Mouse (Mus musculus) left cerebral cortex, postnatal 36 days (tissue): ENCODE measurements at regions not wholly inside any gene's neighbourhood (a gene's known extent, or its start where the extent isn't known, plus 50 kb on each side); places are given as distances from the start of the nearest gene placed in this dataset.
"Not testable (repeated sequence)": the region's sequence is repeated elsewhere in the genome, so short reads cannot be mapped to it uniquely, and the experiment has no call there.

Experiments used
- DNase-seq, 2 experiments: peaks; one replicate each; pipeline ENCODE4 v3.0.0; 2021 to 2022; ENCODE audit warnings: low spot score in 2 of 2, mixed read lengths in 1 of 2
- intact Hi-C: fragments of 180-260 bp; cut with DNase I; formaldehyde crosslinking; loops from one replicate; pipeline ENCODE4 v1.15.1; 2025

DNA sequence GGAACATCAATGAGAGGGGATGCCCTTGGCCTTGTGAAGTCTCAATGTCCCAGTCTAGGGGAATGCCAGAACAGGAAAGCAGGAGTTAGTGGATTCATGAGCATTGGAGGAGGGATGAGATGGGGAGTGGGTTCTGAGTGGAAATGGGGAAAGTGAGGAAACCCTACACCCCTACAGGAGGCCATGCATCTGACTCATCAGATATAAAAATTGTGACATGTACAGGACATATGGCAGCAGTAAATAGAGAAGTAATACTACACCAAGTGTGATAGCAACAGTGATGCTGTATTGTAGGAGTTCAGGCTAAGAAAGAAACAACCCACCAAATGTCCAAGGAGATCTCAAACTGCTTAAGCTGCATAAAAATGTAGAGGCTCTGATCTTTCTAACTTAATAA is 582.7 kb upstream of the Zfp386 start:
- DNase-seq, intact Hi-C loops: not testable (repeated sequence)

DNA sequence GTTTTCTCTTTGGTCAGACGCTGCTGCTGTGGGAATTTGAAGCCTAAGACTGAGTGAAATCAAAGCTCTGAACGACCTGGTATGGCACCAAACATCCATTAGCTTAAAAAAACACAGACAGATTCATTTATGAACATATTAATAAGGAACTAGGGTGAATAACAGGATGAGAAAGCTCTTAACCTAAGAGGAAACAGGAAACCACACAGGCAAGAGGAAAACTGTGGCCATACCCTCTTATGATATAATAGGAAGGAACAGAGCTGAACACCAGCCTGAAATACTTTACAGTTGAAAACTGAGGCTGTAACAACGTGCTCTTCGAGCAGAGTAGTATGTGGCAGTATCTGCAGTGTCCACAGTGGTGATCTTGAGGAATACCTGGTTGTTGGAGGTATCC is 579.5 kb upstream of the Zfp386 start:
- intact Hi-C loops, DNase-seq: not testable (repeated sequence)

DNA sequence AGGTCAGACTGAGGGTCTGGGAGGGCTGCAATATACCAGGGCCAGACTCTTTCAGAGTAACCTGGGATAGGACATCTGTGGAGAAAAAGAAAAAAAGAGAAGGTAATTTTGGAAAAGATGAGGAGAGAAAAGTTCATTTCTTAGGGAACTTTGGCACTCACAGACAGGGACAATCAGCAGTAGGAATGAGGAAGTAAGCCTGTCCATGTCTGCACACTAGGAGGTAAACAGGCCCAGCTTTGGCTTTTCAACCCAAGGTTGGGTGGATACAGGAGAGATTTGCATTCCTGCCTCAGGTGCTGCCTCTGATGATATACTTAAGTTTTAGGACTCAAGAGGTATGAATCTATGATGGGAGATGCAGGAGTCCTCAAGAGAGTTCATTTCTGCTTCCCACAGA is 579.0 kb upstream of the Zfp386 start:
- intact Hi-C loops, result not testable (repeated sequence)

DNA sequence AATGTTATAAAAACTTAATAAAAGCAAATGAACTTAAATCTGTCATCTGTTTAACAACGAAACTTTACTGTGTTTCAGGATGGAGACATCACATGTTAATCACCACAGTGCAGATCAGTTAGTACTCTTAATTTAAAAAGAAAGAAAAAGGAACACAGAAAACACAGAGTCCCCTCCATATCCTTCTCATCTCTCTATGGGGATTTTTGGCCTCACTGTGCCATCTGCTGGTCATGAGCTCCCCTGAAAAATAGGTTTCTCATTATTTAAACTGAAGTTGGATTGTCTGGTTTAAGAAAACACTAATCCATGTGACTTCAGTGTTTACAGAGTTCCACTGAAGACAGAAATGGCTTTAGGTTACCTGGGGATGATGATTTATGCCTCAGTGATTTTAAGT is 548.7 kb upstream of the Zfp386 start:
- intact Hi-C loops, result no loop called here
- DNase-seq, result no peak

More for the DNA sequence above, 579.0 kb upstream of the Zfp386 start:
- not testable (repeated sequence) for DNase-seq

DNA sequence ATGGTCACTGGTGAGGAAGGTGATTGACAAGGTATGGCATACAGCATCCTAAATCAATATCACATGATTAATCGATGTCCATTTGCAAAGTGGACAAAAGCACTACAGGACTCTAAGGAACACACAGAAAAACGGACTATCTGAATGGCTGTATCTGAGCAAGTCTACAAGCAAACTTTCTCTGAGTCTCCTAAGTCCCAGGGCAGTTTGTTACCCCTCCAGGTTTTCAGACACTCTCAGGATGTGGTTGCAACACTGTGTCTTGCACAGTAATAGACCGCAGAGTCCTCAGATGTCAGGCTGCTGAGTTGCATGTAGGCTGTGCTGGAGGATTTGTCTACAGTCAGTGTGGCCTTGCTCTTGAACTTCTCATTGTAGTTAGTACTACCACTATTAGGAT is 540.2 kb upstream of the Zfp386 start:
- intact Hi-C loops, DNase-seq: not testable (repeated sequence)

DNA sequence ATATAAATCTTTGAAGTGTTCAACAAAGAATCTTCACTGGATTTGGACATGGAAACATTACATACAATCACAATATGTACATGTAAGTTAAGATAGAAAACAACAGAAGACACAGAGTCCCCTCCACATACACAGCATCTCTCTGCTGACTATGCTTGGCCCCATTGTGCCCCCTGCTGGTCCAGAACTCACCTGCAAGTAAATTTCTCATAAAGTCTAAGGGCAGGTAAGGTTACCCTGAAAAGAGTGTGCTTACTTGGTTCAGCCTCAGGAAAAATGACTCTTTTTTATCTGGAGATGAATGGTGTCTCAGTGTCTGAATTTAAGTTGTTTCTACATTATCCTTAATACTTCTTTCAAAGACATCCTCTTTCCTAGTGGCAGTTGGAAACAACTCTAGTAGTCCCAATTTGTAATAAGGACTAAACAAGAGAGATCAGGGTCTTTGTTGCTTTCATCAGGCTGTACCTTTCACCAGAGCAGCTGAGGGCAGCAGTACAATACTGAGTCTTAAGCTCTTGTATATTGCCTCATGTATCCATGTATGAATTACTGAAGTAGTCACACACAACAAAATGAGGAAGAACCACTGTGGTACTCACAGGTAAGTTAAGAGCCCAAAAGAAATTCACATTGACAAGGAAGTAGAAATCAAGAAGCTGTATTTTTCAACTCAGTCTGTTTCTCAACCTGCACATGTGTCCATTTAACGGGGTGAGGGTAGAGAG is 538.7 kb upstream of the Zfp386 start:
- intact Hi-C loops, DNase-seq: not testable (repeated sequence)

DNA sequence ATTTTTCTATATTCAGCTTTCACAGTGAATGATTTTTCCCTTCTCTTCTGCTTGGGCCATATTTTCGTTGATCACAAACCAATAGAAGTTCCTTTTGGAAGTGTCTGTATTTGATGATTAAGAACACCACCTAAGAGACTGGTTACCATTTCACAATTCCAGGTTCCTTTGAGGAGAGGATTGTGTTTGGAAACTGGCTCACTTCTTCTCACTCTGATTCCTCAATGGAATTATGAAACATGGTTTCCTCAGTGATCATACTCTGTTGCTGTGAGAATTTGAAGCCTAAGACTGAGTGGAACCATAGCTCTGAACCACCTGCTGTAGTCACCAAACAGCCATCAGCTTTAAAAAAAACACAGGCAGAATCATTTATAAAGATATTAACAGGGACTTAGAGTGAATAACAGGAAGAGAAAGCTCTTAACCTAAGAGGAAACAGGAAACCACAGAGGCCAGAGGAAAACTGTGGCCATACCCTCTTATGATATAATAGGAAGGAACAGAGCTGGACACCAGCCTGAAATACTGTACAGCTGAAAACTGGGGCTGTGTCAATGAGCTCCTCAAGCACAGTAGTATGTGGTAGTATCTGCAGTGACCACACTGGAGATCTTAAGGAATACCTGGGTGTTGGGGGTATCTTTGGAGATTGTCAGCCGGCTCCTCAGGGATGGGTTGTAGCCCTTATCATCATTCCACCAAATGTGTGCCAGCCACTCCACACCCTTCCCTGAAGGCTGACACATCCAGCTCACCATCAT is 528.6 kb upstream of the Zfp386 start:
- DNase-seq, intact Hi-C loops: not testable (repeated sequence)

DNA sequence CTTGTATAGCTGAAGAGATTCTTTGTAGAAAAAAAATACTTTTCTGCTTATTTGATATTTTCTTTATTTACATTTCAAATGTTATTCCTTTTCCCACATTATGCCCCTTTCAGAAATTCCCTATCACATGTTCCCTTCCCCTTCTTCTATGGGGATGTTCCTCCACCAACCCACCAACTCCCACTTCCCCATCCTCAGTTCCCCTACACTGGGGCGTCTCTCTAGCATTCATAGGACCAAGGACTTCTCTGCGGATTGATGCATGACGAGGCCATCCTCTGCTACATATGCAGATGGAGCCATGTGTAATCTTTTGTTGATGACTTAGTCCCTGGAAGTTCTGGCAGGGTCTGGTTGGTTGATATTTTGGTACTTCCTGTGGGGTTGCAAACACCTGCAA is 520.5 kb upstream of the Zfp386 start:
- intact Hi-C loops, result no loop called here
- DNase-seq, result no peak

DNA sequence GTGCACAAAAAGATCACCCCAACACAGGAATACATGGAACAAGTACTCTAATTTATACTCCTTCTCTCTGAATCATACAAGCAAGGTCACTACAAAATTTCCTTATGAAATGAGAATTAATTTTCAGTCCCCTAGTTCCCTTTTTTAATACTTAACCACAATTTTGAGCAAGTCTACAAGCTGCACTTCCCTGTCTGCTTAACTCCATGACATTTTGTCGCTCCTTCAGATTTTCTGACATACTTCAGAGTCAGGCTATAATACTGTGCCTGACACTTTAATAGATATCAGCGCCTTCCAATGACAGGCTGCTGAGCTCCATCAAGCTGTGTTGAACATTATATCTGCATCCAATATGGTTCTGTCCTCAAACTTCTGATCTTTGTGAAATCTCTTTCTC is 505.0 kb upstream of the Zfp386 start:
- no peak for DNase-seq
- intact Hi-C loops, result no loop called here

DNA sequence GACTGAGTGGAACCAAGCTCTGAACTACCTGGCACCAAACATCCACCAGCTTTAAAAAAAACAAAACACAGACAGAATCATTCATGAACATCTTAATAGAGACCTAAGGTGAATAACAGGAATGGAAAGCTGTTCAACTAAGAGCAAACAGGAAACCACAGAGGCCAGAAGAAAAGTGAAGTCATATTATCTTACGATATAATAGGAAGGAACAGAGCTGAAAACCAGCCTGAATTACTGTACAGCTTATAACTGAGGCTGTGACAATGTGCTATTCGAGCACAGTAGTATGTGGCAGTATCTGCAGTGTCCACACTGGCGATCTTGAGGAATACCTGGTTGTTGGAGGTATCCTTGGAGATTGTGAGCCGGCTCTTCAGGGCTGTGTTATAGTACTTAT is 480.6 kb upstream of the Zfp386 start:
- DNase-seq, intact Hi-C loops: not testable (repeated sequence)

DNA sequence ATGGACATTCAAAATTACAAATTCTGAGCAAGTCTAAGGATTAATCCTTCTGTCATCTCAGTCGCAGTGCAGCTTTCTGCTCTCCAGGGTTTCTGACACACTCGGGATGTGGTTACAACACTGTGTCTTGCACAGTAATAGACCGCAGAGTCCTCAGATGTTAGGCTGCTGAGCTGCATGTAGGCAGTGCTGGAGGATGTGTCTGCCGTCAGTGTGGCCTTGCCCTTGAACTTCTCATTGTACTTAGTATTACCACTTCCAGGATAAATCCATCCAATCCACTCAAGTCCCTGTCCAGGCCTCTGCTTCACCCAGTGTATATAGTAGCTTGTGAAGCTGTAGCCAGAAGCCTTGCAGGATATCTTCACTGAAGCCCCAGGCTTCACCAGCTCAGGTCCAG is 454.5 kb upstream of the Zfp386 start:
- DNase-seq, intact Hi-C loops: not testable (repeated sequence)

DNA sequence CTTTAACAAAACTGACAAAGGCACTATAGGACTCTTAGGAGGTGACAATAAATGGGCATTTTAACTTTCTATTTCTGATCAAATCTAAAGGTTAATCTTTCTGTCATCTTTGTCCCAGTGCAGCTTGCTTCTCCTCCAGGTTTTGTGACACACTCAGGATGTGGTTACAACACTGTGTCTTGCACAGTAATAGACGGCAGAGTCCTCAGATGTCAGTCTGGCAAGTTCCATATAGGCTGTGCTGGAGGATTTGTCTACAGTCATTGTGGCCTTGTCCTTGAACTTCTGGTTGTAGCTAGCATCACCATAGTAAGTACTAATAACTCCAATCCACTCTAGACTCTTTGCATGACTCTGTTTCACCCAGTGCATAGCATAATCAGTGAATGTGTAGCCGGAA is 443.8 kb upstream of the Zfp386 start:
- intact Hi-C loops, result no loop called here
- no peak for DNase-seq

DNA sequence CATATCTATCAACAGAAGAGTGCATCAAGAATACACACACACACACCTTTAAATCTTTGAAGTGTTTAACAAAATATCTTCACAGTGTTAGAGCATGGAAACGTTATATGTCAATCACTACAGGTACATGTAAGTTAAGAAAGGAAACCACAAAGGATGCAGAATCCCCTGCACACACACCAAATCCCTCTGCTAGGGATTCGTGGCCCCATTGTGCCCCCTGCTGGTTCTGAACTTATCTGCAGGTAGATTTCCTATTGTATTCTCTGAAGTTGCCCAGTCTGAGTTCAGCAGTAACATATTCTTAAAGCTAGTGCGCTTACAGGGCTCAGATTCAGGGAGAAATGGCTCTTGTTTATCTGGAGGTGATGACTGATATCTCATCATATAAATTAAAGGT is 442.6 kb upstream of the Zfp386 start:
- no peak for DNase-seq
- intact Hi-C loops, result no loop called here

DNA sequence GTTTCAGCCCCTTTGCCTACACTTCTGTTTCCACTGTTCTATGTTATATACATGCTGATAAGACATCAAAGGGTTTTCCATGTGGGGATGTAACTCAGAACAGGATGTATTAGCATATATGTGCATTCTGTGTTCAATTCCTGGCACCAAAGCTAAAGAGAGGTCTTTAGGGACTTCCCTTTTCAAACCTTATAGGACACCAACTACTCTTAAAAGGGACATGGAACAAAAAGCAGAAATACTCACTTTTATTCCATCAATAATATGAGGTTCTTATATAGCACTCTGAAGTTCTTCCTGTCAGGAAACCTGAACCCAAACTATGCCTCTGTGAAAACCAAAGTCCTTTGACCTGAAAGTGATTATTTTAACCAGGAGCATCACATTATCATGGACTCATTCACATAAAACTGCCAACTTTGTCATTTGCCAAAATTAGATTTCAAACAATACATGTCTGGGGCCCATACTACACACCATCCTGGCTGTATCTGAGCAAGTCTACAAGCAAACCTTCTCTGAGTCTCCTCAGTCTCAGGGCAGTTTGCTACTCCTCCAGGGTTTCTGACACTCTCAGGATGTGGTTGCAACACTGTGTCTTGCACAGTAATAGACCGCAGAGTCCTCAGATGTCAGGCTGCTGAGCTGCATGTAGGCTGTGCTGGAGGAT is 424.8 kb upstream of the Zfp386 start:
- DNase-seq, intact Hi-C loops: not testable (repeated sequence)

DNA sequence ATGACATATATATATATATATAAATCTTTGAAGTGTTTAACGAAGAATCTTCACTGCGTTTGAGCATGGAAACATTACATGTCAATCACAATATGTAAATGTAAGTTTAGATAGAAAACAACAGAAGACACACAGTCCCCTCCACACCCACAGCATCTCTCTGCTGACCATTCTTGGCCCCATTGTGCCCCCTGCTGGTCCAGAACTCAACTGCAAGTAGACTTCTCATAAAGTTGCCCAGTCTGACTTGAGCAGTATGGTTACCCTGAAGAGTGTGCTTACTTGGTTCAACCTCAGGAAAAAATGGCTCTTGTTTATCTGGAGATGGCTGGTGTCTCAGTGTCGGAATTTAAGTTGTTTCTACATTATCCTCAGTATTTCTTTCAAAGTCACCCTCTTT is 423.3 kb upstream of the Zfp386 start:
- intact Hi-C loops, result no loop called here
- DNase-seq, result no peak

DNA sequence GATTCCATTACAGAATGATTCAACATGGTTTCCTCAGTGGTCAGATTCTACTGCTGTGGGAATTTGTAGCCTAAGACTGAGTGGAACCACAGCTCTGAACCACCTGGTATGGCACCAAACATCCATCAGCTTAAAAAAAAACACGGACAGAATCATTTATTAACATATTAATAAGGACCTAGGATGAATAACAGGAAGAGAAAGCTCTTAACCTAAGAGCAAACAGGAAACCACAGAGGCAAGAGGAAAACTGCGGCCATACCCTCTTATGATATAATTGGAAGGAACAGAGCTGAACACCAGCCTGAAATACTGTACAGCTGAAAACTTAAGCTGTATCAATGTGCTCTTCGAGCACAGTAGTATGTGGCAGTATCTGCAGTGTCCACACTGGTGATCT is 399.9 kb upstream of the Zfp386 start:
- intact Hi-C loops, result no loop called here

DNA sequence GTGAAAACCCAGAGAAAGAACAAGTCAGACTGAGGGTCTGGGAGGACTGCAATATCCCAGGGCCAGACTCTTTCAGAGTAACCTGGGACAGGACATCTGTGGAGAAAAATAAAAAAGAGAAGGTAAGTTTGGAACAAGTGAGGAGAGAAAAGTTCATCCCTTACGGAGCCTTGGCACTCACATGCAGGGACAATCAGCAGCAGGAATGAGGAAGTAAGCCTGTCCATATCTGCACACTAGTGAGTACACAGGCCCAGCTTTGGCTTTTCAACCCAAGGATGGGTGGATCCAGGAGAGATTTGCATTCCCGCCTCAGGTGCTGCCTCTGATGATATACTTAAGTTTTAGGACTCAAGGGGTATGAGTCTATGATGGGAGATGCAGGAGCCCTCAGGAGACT is 399.4 kb upstream of the Zfp386 start:
- intact Hi-C loops, DNase-seq: not testable (repeated sequence)

More for the DNA sequence above, 399.9 kb upstream of the Zfp386 start:
- no peak for DNase-seq

DNA sequence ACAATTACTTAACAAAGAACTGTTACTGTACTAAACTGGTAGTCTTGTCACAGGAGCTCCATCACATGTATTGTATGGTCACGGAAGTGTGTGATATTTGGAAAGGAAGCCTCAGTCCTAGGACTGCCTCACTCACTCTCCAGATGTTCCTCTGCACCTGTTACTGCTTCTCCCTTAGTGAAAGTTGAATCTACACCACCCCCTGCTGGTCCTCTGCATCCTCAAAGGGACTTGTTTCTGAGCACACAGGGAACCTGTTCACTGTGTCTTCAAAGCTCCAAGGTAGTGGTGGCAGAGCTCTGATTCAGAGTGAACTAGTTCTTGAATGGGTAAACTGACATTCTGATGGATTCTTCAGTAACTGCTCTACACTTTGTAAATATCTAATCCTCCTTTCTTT is 391.7 kb upstream of the Zfp386 start:
- intact Hi-C loops, result no loop called here
- DNase-seq, result no peak

DNA sequence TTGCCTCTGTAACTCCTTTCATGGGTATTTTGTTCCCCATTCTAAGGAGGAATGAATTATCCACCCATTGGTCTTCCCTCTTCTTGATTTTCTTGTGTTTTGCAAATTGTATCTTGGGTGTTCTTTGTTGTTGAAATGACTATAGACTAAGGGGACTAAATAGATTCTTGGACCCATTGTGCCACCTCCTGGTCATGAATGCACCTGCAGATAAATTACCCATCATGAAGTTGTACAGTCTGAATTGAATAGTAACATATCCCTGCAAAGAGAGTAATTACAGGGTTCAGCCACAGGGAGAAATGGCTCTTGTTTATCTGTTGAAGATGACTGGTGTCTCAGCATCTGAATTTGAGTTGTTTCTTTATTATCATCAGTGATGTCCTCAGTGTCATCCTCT is 383.4 kb upstream of the Zfp386 start:
- intact Hi-C loops, DNase-seq: not testable (repeated sequence)

DNA sequence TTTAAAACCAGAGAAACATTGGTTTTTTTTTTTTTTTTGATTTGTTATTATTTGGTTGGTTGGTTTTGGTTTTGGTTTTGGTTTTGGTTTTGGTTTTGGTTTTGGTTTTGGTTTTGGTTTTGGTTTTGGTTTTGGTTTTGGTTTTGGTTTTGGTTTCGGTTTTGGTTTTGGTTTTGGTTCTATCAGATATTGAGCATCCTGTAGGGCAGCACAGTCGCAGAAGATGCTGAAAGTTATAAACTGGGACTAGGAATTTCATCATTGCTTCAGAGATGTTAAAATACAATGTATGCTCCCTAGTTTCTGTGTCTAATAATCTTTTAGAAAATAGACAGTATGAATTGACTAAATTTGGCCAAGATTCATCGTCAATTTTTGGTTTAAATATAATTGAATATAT is 375.8 kb upstream of the Zfp386 start:
- DNase-seq, intact Hi-C loops: not testable (repeated sequence)

DNA sequence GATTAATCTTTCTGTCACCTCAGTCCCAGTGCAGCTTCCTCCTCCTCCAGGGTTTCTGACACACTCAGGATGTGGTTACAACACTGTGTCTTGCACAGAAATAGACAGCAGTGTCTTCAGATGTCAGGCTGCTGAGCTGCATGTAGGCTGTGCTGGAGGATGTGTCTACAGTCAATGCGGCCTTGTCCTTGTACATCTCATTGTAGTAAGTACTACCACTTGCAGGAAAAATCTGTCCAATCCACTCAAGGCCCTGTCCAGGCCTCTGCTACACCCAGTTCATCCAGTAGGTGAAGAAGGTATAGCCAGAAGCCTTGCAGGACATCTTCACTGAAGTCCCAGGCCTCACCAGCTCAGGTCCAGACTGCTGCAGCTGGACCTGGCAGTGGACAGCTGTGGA is 355.7 kb upstream of the Zfp386 start:
- intact Hi-C loops, result no loop called here
- DNase-seq, result no peak
